Comparison of ENCODE assay signal across 8 mouse cellular contexts in the genomic region with DNA sequence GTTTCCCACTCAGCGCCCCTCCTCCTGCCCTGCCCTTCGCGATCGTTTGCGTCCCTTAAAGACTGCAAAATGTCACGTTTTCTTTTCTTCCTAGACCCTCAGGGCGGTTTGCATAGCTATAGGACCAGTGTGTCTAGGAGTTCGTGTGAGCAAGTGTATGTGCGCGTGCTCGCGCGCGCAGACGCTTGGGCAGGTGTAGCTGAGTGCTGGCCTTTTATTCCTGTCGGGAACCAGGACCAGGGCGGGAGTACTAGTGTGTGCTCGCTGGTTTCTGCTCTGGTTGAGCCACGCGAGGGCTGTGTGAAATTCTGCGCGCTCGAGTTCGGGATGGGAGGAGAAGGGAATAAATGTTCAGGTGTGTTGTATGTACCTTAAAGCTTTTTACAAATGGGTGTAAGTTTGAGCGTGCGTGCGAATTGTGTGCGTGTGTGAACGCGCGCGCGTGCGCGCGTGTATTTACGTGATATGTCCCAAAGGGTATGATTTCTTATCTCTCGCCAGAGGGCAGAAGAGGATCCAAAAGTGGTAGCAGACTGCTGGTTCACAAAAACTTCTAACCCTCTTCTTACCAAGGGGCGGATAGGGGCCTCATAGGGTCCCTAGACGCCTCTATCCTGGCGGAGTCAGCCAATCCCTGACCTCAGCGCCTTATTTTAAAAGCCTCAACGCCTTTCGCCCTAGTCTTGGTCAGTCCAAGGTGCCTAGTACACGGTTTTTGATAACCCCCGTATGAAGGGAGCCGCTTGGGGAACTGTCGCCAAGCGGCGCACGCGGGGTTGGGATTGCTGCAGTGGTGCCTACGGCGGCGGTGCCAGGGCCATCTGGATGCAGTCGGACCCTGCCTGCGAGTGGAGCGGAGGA. TPM values are rescaled to one million over a fixed set of nuclear protein-coding genes. Genes with fewer than 3 reads are reported as not detected.
A peak's percentile ranks its signal among the peaks of the same experiment; 100 is the strongest.
DNase-seq lines count a peak whose midpoint lies in the region; ATAC-seq and TF ChIP-seq lines count a peak whose summit lies in the region.

No protein-coding gene starts in this region.

- no peaks in the 10 kb centered on the region for H3K9me3 ChIP-seq in hindbrain, embryonic 16.5 days (ENCODE audit: control insufficient read depth, low read length)
- no peaks in the 10 kb centered on the region for H3K9me3 ChIP-seq in limb, embryonic 15.5 days
- no peaks in the 10 kb centered on the region for H3K9me3 ChIP-seq in midbrain, embryonic 15.5 days

- TF ChIP-seq POLR2A in cerebellum, adult 2 months (IDR thresholded peaks at IDR 0.05; ENCODE audit: borderline replicate concordance, insufficient read depth, low read length): no peak

- WGBS in cerebellum, adult 2 months: under 1% methylated on average over 58 of the region's 58 CpGs
- under 1% methylated on average over 58 of the region's 58 CpGs for WGBS in hindbrain, embryonic 16.5 days
- 1% methylated on average over 58 of the region's 58 CpGs for WGBS in limb, embryonic 15.5 days
- under 1% methylated on average over 58 of the region's 58 CpGs for WGBS in midbrain, embryonic 15.5 days

- TF ChIP-seq CTCF in cerebellum, adult 2 months (IDR thresholded peaks at IDR 0.05; ENCODE audit: borderline replicate concordance, insufficient read depth, low read depth, low read length): no peak

- peak overlapping the region; percentile 67 for H3K9ac ChIP-seq in hindbrain, embryonic 16.5 days (ENCODE audit: low read depth, low read length)
- 0 out of 2 replicates have a peak overlapping the region, but pooled peaks have one; percentile 7 for H3K9ac ChIP-seq in limb, embryonic 15.5 days
- peak overlapping the region; percentile 28 for H3K9ac ChIP-seq in midbrain, embryonic 15.5 days

- no peaks in the 10 kb centered on the region for H3K4me1 ChIP-seq in cerebellum, adult 2 months (ENCODE audit: control insufficient read depth, insufficient read depth, low read length)
- peaks cover 26% of the 10 kb centered on the region for H3K4me1 ChIP-seq in hindbrain, embryonic 16.5 days (ENCODE audit: control insufficient read depth, insufficient read depth, low read depth, low read length)
- peaks cover 54% of the 10 kb centered on the region for H3K4me1 ChIP-seq in limb, embryonic 15.5 days
- peaks cover 48% of the 10 kb centered on the region for H3K4me1 ChIP-seq in midbrain, embryonic 15.5 days

- no peaks in the 10 kb centered on the region for H3K36me3 ChIP-seq in hindbrain, embryonic 16.5 days (ENCODE audit: control insufficient read depth, insufficient read depth, low read length)
- H3K36me3 ChIP-seq in limb, embryonic 15.5 days: no peaks in the 10 kb centered on the region
- no peaks in the 10 kb centered on the region for H3K36me3 ChIP-seq in midbrain, embryonic 15.5 days (replicated peaks)

- no peak for DNase-seq in cerebellum, adult 2 months
- DNase-seq in cerebellum, adult 18-20 months: no peak
- DNase-seq in MEL-GATA-1-ER (ENCODE audit: extremely low read depth, low read depth): peak; percentile 52
- DNase-seq in urinary bladder, postnatal 4 days (ENCODE audit: low spot score in 2 of 2): no peak

- H3K27me3 ChIP-seq in cerebellum, adult 2 months (ENCODE audit: control insufficient read depth, insufficient read depth, low read length): peaks cover 7% of the 10 kb centered on the region
- H3K27me3 ChIP-seq in hindbrain, embryonic 16.5 days (replicated peaks; ENCODE audit: control insufficient read depth, insufficient read depth, low read length): peaks cover 45% of the 10 kb centered on the region
- peaks cover 89% of the 10 kb centered on the region for H3K27me3 ChIP-seq in limb, embryonic 15.5 days
- peaks cover 44% of the 10 kb centered on the region for H3K27me3 ChIP-seq in midbrain, embryonic 15.5 days (replicated peaks)

- H3K27ac ChIP-seq in cerebellum, adult 2 months (ENCODE audit: insufficient read depth, low read length): no peak overlapping the region
- peak overlapping the region; percentile 23; the same call in 1 of the 2 replicates for H3K27ac ChIP-seq in hindbrain, embryonic 16.5 days (ENCODE audit: low read depth, low read length)
- H3K27ac ChIP-seq in limb, embryonic 15.5 days: no peak overlapping the region
- H3K27ac ChIP-seq in midbrain, embryonic 15.5 days: no peak overlapping the region

- 0 out of 2 replicates have a peak, but pooled peaks have one; percentile 8 for ATAC-seq in erythroid progenitor cell, adult 5-6 weeks (replicated peaks; ENCODE audit: low FRiP score, poor library complexity, severe bottlenecking)
- peak; percentile 60 for ATAC-seq in hindbrain, embryonic 16.5 days
- no peak for ATAC-seq in limb, embryonic 15.5 days (ENCODE audit: insufficient number of reproducible peaks, low FRiP score, low TSS enrichment, low read depth)
- peak; percentile 37 for ATAC-seq in midbrain, embryonic 15.5 days (replicated peaks)

- H3K4me3 ChIP-seq in cerebellum, adult 2 months (replicated peaks; ENCODE audit: insufficient read depth, low read depth, low read length): peak overlapping the region; percentile 37
- peak overlapping the region; percentile 68 for H3K4me3 ChIP-seq in hindbrain, embryonic 16.5 days (ENCODE audit: low read length)
- peak overlapping the region; percentile 57 for H3K4me3 ChIP-seq in limb, embryonic 15.5 days
- peak overlapping the region; percentile 75 for H3K4me3 ChIP-seq in midbrain, embryonic 15.5 days

- peak overlapping the region; percentile 100 for H3K4me2 ChIP-seq in hindbrain, embryonic 16.5 days (ENCODE audit: low read length)
- H3K4me2 ChIP-seq in limb, embryonic 15.5 days: peak overlapping the region; percentile 84
- H3K4me2 ChIP-seq in midbrain, embryonic 15.5 days: peak overlapping the region; percentile 92

RNA-seq across cellular contexts. Expression of gene Rtn4rl2, which starts 1.1 kb away (rescaled TPM):
- 1.2 and 1.7 TPM in 2 replicates for polyA plus RNA-seq in cerebellum, adult 2 months (2012; rRNA removed)
- total RNA-seq in erythroid progenitor cell, adult 5-6 weeks (2015; ENCODE audit: low replicate concordance): not detected in 2 replicates
- total RNA-seq in erythroid progenitor cell, adult 5-6 weeks (2017; ENCODE audit: low replicate concordance): not detected in 2 replicates
- polyA plus RNA-seq in hindbrain, embryonic 16.5 days (2015; fragmentation: Nextera tagmentation; extraction: Ambion mirVana): 3.0 and 4.5 TPM in 2 replicates
- polyA plus RNA-seq in limb, embryonic 15.5 days (2015; fragmentation: Nextera tagmentation; extraction: Ambion mirVana): 0.96 TPM in 2 replicates
- 4.9 and 6.0 TPM in 2 replicates for polyA plus RNA-seq in midbrain, embryonic 15.5 days (2015; fragmentation: Nextera tagmentation; extraction: Ambion mirVana)

RNA-seq across cellular contexts. Expression of gene Slc43a3, which starts 48.7 kb away (rescaled TPM):
- polyA plus RNA-seq in cerebellum, adult 2 months (2012; rRNA removed): 0.82 and 1.3 TPM in 2 replicates
- 480 and 538 TPM in 2 replicates for total RNA-seq in erythroid progenitor cell, adult 5-6 weeks (2015; ENCODE audit: low replicate concordance)
- 432 and 465 TPM in 2 replicates for total RNA-seq in erythroid progenitor cell, adult 5-6 weeks (2017; ENCODE audit: low replicate concordance)
- 5.4 and 5.7 TPM in 2 replicates for polyA plus RNA-seq in hindbrain, embryonic 16.5 days (2015; fragmentation: Nextera tagmentation; extraction: Ambion mirVana)
- 32.4 and 36.2 TPM in 2 replicates for polyA plus RNA-seq in limb, embryonic 15.5 days (2015; fragmentation: Nextera tagmentation; extraction: Ambion mirVana)
- 3.8 and 5.6 TPM in 2 replicates for polyA plus RNA-seq in midbrain, embryonic 15.5 days (2015; fragmentation: Nextera tagmentation; extraction: Ambion mirVana)

RNA-seq across cellular contexts. Expression of gene Slc43a1, which starts 49.0 kb away (rescaled TPM):
- 0.25 and 0.43 TPM in 2 replicates for polyA plus RNA-seq in cerebellum, adult 2 months (2012; rRNA removed)
- total RNA-seq in erythroid progenitor cell, adult 5-6 weeks (2015; ENCODE audit: low replicate concordance): 716 and 794 TPM in 2 replicates
- total RNA-seq in erythroid progenitor cell, adult 5-6 weeks (2017; ENCODE audit: low replicate concordance): 395 and 487 TPM in 2 replicates
- 1.5 and 1.6 TPM in 2 replicates for polyA plus RNA-seq in hindbrain, embryonic 16.5 days (2015; fragmentation: Nextera tagmentation; extraction: Ambion mirVana)
- polyA plus RNA-seq in limb, embryonic 15.5 days (2015; fragmentation: Nextera tagmentation; extraction: Ambion mirVana): 14.5 and 16.5 TPM in 2 replicates
- 1.2 and 1.9 TPM in 2 replicates for polyA plus RNA-seq in midbrain, embryonic 15.5 days (2015; fragmentation: Nextera tagmentation; extraction: Ambion mirVana)

Comparison
In these comparisons a context has a peak if more than half of its experiments do, and no peak if none do; other contexts are left out.
1. H3K9ac ChIP-seq: peak in every context shown above with its lines; median percentile 67 in hindbrain, embryonic 16.5 days; 28 in midbrain, embryonic 15.5 days; 7 in limb, embryonic 15.5 days.